8 mouse cellular contexts compared by ENCODE assay signal in the genomic region with DNA sequence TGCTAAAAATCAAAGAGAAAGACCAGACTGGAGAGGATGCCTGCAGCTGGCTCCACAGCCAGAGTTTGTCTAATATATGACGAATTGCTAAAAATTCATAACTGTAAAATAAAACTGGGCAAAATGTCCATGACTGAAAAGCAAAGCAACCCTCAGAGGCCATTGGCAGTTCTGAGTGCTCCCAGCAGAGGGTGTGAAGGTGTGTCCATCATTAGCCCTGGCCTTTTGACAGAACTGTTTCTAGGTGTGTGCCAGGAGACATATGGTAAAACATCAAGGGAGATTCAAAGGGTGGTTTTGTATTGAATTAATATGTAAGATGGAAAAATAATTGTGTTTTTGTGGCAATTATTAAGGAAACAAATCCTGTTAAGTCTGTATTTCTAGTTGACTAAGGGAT. TPM values are rescaled to one million over a fixed set of nuclear protein-coding genes. Genes with fewer than 3 reads are reported as not detected.
DNase-seq lines count a peak whose midpoint lies in the region; ATAC-seq lines count a peak whose summit lies in the region.

No protein-coding gene starts in this region.

- H3K4me3 ChIP-seq in heart, embryonic 10.5 days, result no peak overlapping the region
- no peak overlapping the region for H3K4me3 ChIP-seq in hindbrain, embryonic 14.5 days (replicated peaks; ENCODE audit: low read length)

- no peaks in the 10 kb centered on the region for H3K36me3 ChIP-seq in heart, embryonic 10.5 days
- no peaks in the 10 kb centered on the region for H3K36me3 ChIP-seq in hindbrain, embryonic 14.5 days (replicated peaks; ENCODE audit: control insufficient read depth, insufficient read depth)

- ATAC-seq in erythroid progenitor cell, adult 5-6 weeks (replicated peaks; ENCODE audit: low FRiP score, poor library complexity, severe bottlenecking), result peak; percentile 98
- ATAC-seq in hindbrain, embryonic 14.5 days (ENCODE audit: low FRiP score), result no peak

- peak; percentile 42 to 68 for DNase-seq in heart, adult 18-20 months
- DNase-seq in heart, embryonic 10.5 days (ENCODE audit: low spot score), result no peak
- DNase-seq in A20 (ENCODE audit: low read depth, low spot score), result peak; percentile 29
- peak; percentile 53 for DNase-seq in T-cell, adult 2 months (ENCODE audit: low spot score)
- DNase-seq in lung, postnatal 4 days, result peak; percentile 35 to 69
- DNase-seq in left cerebral cortex, postnatal 36 days (ENCODE audit: low spot score in 2 of 2), result no peak
- DNase-seq in hindbrain, embryonic 14.5 days (ENCODE audit: low spot score), result no peak

- H3K27me3 ChIP-seq in heart, embryonic 10.5 days (ENCODE audit: insufficient read depth, poor library complexity, severe bottlenecking), result no peaks in the 10 kb centered on the region
- H3K27me3 ChIP-seq in hindbrain, embryonic 14.5 days (ENCODE audit: control insufficient read depth, insufficient read depth, low read length), result no peaks in the 10 kb centered on the region

- no peaks in the 10 kb centered on the region for H3K4me1 ChIP-seq in heart, embryonic 10.5 days
- H3K4me1 ChIP-seq in hindbrain, embryonic 14.5 days (replicated peaks; ENCODE audit: control insufficient read depth, insufficient read depth, low read length), result no peaks in the 10 kb centered on the region

- H3K27ac ChIP-seq in heart, embryonic 10.5 days, result no peak overlapping the region
- no peak overlapping the region for H3K27ac ChIP-seq in hindbrain, embryonic 14.5 days

- no peak overlapping the region for H3K4me2 ChIP-seq in hindbrain, embryonic 14.5 days (replicated peaks)

- no peaks in the 10 kb centered on the region for H3K9me3 ChIP-seq in heart, embryonic 10.5 days
- no peaks in the 10 kb centered on the region for H3K9me3 ChIP-seq in hindbrain, embryonic 14.5 days (ENCODE audit: control insufficient read depth, low read length)

- intact Hi-C loops in left cerebral cortex, postnatal 36 days (cut with DNase I), result no loop called here

- H3K9ac ChIP-seq in hindbrain, embryonic 14.5 days, result no peak overlapping the region

- WGBS in heart, embryonic 10.5 days, result 77% methylated on average over 1 of the region's 1 CpGs
- 93% methylated on average over 1 of the region's 1 CpGs for WGBS in hindbrain, embryonic 14.5 days

RNA-seq across cellular contexts. Expression of gene Rsbn1, which starts 9.2 kb away (rescaled TPM):
- total RNA-seq in heart, adult 18-20 months (2021), result 1 to 10 TPM; 6.0 to 7.8 TPM
- polyA plus RNA-seq in heart, embryonic 10.5 days (2016; fragmentation: Nextera tagmentation; extraction: Ambion mirVana), result 6.2 and 9.1 TPM in 2 replicates
- total RNA-seq in erythroid progenitor cell, adult 5-6 weeks (2015; ENCODE audit: low replicate concordance), result 27.4 and 38.6 TPM in 2 replicates
- total RNA-seq in erythroid progenitor cell, adult 5-6 weeks (2017; ENCODE audit: low replicate concordance), result 35.8 and 36.2 TPM in 2 replicates
- 10 to 100 TPM; 19.8 to 23.4 TPM for total RNA-seq in left cerebral cortex, postnatal 36 days (2021)
- 24.6 and 25.0 TPM in 2 replicates for polyA plus RNA-seq in hindbrain, embryonic 14.5 days (2014; fragmentation: Nextera tagmentation; extraction: Ambion mirVana)

RNA-seq across cellular contexts. Expression of gene Ptpn22, which starts 45.1 kb away (rescaled TPM):
- total RNA-seq in heart, adult 18-20 months (2021), result 1 to 10 TPM; 1.0 to 3.6 TPM
- polyA plus RNA-seq in heart, embryonic 10.5 days (2016; fragmentation: Nextera tagmentation; extraction: Ambion mirVana), result 0.19 and 0.78 TPM in 2 replicates
- total RNA-seq in erythroid progenitor cell, adult 5-6 weeks (2015; ENCODE audit: low replicate concordance), result 19.7 and 32.1 TPM in 2 replicates
- 10.3 and 10.7 TPM in 2 replicates for total RNA-seq in erythroid progenitor cell, adult 5-6 weeks (2017; ENCODE audit: low replicate concordance)
- total RNA-seq in left cerebral cortex, postnatal 36 days (2021), result 1 to 10 TPM; 1.4 to 1.6 TPM
- 0.17 and 0.84 TPM in 2 replicates for polyA plus RNA-seq in hindbrain, embryonic 14.5 days (2014; fragmentation: Nextera tagmentation; extraction: Ambion mirVana)

Comparison
In these comparisons a context has a peak if more than half of its experiments do, and no peak if none do; other contexts are left out.
1. DNase-seq: peak in heart, adult 18-20 months (2 of 2), A20 (single experiment), T-cell, adult 2 months (single experiment) and lung, postnatal 4 days (2 of 2); none in heart, embryonic 10.5 days (single experiment), left cerebral cortex, postnatal 36 days (0 of 2) and hindbrain, embryonic 14.5 days (single experiment).